Mouse (Mus musculus) lung, adult 2 months (tissue): ENCODE data around the gene Nvl.

Experiments used
- CTCF ChIP-seq: fragments of 200-500 bp; IDR thresholded peaks from 2 replicates; pipeline ENCODE4 v1.5.1; 2011; ENCODE audit warnings: mild to moderate bottlenecking, low read length, control low read depth; ENCODE audit not compliant: insufficient read depth
- POLR2A ChIP-seq: fragments of 200-500 bp; IDR thresholded peaks from 2 replicates; pipeline ENCODE4 v1.6.1; 2011; ENCODE audit warnings: low read depth, mild to moderate bottlenecking, control low read depth, low read length, borderline replicate concordance; ENCODE audit errors: extremely low read depth

DNA sequence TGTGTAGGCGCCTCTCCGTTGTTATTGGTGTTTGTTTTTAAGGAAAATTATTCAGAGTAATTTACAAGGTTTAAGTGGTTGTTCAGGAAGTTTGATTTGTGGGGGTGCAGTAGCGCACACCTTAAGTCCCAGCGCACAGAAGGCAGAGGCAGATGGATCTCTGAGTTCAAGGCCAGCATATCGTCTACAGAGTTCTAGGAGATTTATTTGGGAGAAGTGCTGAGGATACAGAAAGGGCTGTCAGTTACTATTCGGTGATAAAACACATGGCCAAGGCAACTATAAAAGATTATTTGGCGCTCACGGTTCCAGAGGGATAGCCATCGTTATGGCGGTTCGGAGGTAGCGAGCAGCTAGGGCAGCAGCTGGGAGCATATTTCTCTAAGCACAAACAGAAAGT, 962 bp upstream of the Nvl start:
- no peak for TF ChIP-seq POLR2A
- TF ChIP-seq CTCF = no peak
